Comparison of ENCODE assay signal across 15 mouse cellular contexts in genomic region chr11:63545516-63545915, GRCm38 (mm10).
A peak's percentile ranks its signal among the peaks of the same experiment; 100 is the strongest.
DNase-seq lines count a peak whose midpoint lies in the region; ATAC-seq lines count a peak whose summit lies in the region.
"Had no signal": no experiment of that assay in that cellular context is flagged by ENCODE, and none has a peak within 500 bp of the region (broad histone marks: within the 10 kb centered on the region; RNA-seq: fewer than 3 reads in every experiment).

No protein-coding gene starts in this region.

- DNase-seq in midbrain, embryonic 14.5 days = peak; percentile 25
- DNase-seq in embryonic facial prominence, embryonic 14.5 days (ENCODE audit: low spot score) = peak; percentile 92
- no peak for DNase-seq in liver, embryonic 11.5 days (ENCODE audit: low spot score)
- no peak for DNase-seq in heart, postnatal 25 days (ENCODE audit: low spot score)
- DNase-seq in adrenal gland, adult 8-10 months = no peak
- DNase-seq: adrenal gland, postnatal 36 days; B cell, adult 2 months; cerebellum, adult 9-10 months; lung, postnatal 14 days had no signal

- H3K27me3 ChIP-seq in forebrain, embryonic 16.5 days (replicated peaks; ENCODE audit: control insufficient read depth, insufficient read depth, low read length) = no peaks in the 10 kb centered on the region
- no peaks in the 10 kb centered on the region for H3K27me3 ChIP-seq in forebrain, embryonic 13.5 days
- H3K27me3 ChIP-seq in midbrain, embryonic 14.5 days (ENCODE audit: control insufficient read depth, insufficient read depth, low read length) = no peaks in the 10 kb centered on the region
- no peaks in the 10 kb centered on the region for H3K27me3 ChIP-seq in midbrain, embryonic 16.5 days (ENCODE audit: control insufficient read depth, insufficient read depth, low read depth, low read length)
- H3K27me3 ChIP-seq in embryonic facial prominence, embryonic 14.5 days (replicated peaks; ENCODE audit: control insufficient read depth, insufficient read depth, low read length) = no peaks in the 10 kb centered on the region
- H3K27me3 ChIP-seq in liver, embryonic 11.5 days (replicated peaks; ENCODE audit: control insufficient read depth, insufficient read depth, low read length) = no peaks in the 10 kb centered on the region

- no peak overlapping the region for H3K4me3 ChIP-seq in forebrain, embryonic 16.5 days (replicated peaks; ENCODE audit: low read length)
- no peak overlapping the region for H3K4me3 ChIP-seq in forebrain, embryonic 13.5 days
- H3K4me3 ChIP-seq in midbrain, embryonic 14.5 days (replicated peaks; ENCODE audit: low read depth, low read length) = no peak overlapping the region
- no peak overlapping the region for H3K4me3 ChIP-seq in midbrain, embryonic 16.5 days (ENCODE audit: low read depth, low read length)
- H3K4me3 ChIP-seq in embryonic facial prominence, embryonic 14.5 days (ENCODE audit: low read depth, low read length) = no peak overlapping the region
- H3K4me3 ChIP-seq in liver, embryonic 11.5 days (ENCODE audit: low read depth, low read length) = no peak overlapping the region
- H3K4me3 ChIP-seq: kidney, embryonic 15.5 days; left cerebral cortex, adult 2 months; myocyte had no signal

- 14% methylated on average over 7 of the region's 7 CpGs for WGBS in forebrain, embryonic 16.5 days
- 22% methylated on average over 7 of the region's 7 CpGs for WGBS in forebrain, embryonic 13.5 days
- WGBS in midbrain, embryonic 14.5 days = 47% methylated on average over 7 of the region's 7 CpGs
- 32% methylated on average over 7 of the region's 7 CpGs for WGBS in midbrain, embryonic 16.5 days
- WGBS in embryonic facial prominence, embryonic 14.5 days = 7% methylated on average over 7 of the region's 7 CpGs
- WGBS in liver, embryonic 11.5 days = 19% methylated on average over 7 of the region's 7 CpGs

- H3K4me2 ChIP-seq in forebrain, embryonic 16.5 days (ENCODE audit: low read length) = no peak overlapping the region
- H3K4me2 ChIP-seq in forebrain, embryonic 13.5 days = no peak overlapping the region
- H3K4me2 ChIP-seq in midbrain, embryonic 14.5 days (ENCODE audit: low read length) = no peak overlapping the region
- no peak overlapping the region for H3K4me2 ChIP-seq in midbrain, embryonic 16.5 days (ENCODE audit: low read length)
- H3K4me2 ChIP-seq in embryonic facial prominence, embryonic 14.5 days (ENCODE audit: low read depth, low read length) = peak overlapping the region; percentile 16; the same call in 1 of the 2 replicates
- no peak overlapping the region for H3K4me2 ChIP-seq in liver, embryonic 11.5 days
- H3K4me2 ChIP-seq: kidney, embryonic 15.5 days had no signal

- intact Hi-C loops in heart, postnatal 25 days (cut with DNase I) = no loop called here

- no peaks in the 10 kb centered on the region for H3K36me3 ChIP-seq in forebrain, embryonic 16.5 days (ENCODE audit: control insufficient read depth, insufficient read depth)
- no peaks in the 10 kb centered on the region for H3K36me3 ChIP-seq in forebrain, embryonic 13.5 days (ENCODE audit: poor library complexity, severe bottlenecking)
- no peaks in the 10 kb centered on the region for H3K36me3 ChIP-seq in midbrain, embryonic 14.5 days (ENCODE audit: control insufficient read depth, insufficient read depth, low read length)
- no peaks in the 10 kb centered on the region for H3K36me3 ChIP-seq in midbrain, embryonic 16.5 days (ENCODE audit: control insufficient read depth, insufficient read depth, low read length)
- no peaks in the 10 kb centered on the region for H3K36me3 ChIP-seq in embryonic facial prominence, embryonic 14.5 days (ENCODE audit: control insufficient read depth, insufficient read depth, low read length)
- H3K36me3 ChIP-seq in liver, embryonic 11.5 days (ENCODE audit: control insufficient read depth, insufficient read depth, low read length) = no peaks in the 10 kb centered on the region
- H3K36me3 ChIP-seq: kidney, embryonic 15.5 days had no signal

- peak; percentile 72 for ATAC-seq in forebrain, embryonic 16.5 days
- ATAC-seq in forebrain, embryonic 13.5 days = no peak
- ATAC-seq in midbrain, embryonic 14.5 days (ENCODE audit: low FRiP score, low TSS enrichment) = no peak
- ATAC-seq in midbrain, embryonic 16.5 days = no peak
- ATAC-seq in embryonic facial prominence, embryonic 14.5 days (ENCODE audit: low read depth) = peak; percentile 81
- no peak for ATAC-seq in liver, embryonic 11.5 days (replicated peaks; ENCODE audit: low FRiP score)

- no peak overlapping the region for H3K9ac ChIP-seq in forebrain, embryonic 16.5 days (replicated peaks; ENCODE audit: low read depth, low read length)
- H3K9ac ChIP-seq in forebrain, embryonic 13.5 days = no peak overlapping the region
- no peak overlapping the region for H3K9ac ChIP-seq in midbrain, embryonic 14.5 days (replicated peaks; ENCODE audit: low read length)
- H3K9ac ChIP-seq in midbrain, embryonic 16.5 days (ENCODE audit: low read depth, low read length) = no peak overlapping the region
- no peak overlapping the region for H3K9ac ChIP-seq in embryonic facial prominence, embryonic 14.5 days (ENCODE audit: low read depth, low read length)
- H3K9ac ChIP-seq in liver, embryonic 11.5 days (ENCODE audit: low read depth, low read length) = no peak overlapping the region
- H3K9ac ChIP-seq: kidney, embryonic 15.5 days had no signal

- peaks cover 9% of the 10 kb centered on the region; the same call in 1 of the 2 replicates for H3K4me1 ChIP-seq in forebrain, embryonic 16.5 days (replicated peaks; ENCODE audit: control insufficient read depth, insufficient read depth, low read length)
- H3K4me1 ChIP-seq in forebrain, embryonic 13.5 days = peaks cover 12% of the 10 kb centered on the region
- H3K4me1 ChIP-seq in midbrain, embryonic 14.5 days (ENCODE audit: control insufficient read depth, insufficient read depth, low read length) = no peaks in the 10 kb centered on the region
- no peaks in the 10 kb centered on the region for H3K4me1 ChIP-seq in midbrain, embryonic 16.5 days (ENCODE audit: control insufficient read depth, insufficient read depth, low read length)
- H3K4me1 ChIP-seq in embryonic facial prominence, embryonic 14.5 days (ENCODE audit: control insufficient read depth, insufficient read depth, low read length) = peaks cover 16% of the 10 kb centered on the region
- no peaks in the 10 kb centered on the region for H3K4me1 ChIP-seq in liver, embryonic 11.5 days (replicated peaks; ENCODE audit: control insufficient read depth, insufficient read depth, low read length)

- H3K9me3 ChIP-seq in forebrain, embryonic 16.5 days (ENCODE audit: control insufficient read depth, low read length) = no peaks in the 10 kb centered on the region
- H3K9me3 ChIP-seq in forebrain, embryonic 13.5 days (replicated peaks) = no peaks in the 10 kb centered on the region
- H3K9me3 ChIP-seq in midbrain, embryonic 14.5 days (ENCODE audit: control insufficient read depth, low read length) = no peaks in the 10 kb centered on the region
- H3K9me3 ChIP-seq in midbrain, embryonic 16.5 days (replicated peaks; ENCODE audit: control insufficient read depth, low read length, poor library complexity, severe bottlenecking) = no peaks in the 10 kb centered on the region
- no peaks in the 10 kb centered on the region for H3K9me3 ChIP-seq in embryonic facial prominence, embryonic 14.5 days (ENCODE audit: control insufficient read depth, low read length)
- no peaks in the 10 kb centered on the region; the same call in 1 of the 2 replicates for H3K9me3 ChIP-seq in liver, embryonic 11.5 days (ENCODE audit: control insufficient read depth, low read length)
- H3K9me3 ChIP-seq: kidney, embryonic 15.5 days had no signal

- H3K27ac ChIP-seq in forebrain, embryonic 16.5 days (ENCODE audit: low read length) = no peak overlapping the region
- no peak overlapping the region for H3K27ac ChIP-seq in forebrain, embryonic 13.5 days
- no peak overlapping the region for H3K27ac ChIP-seq in midbrain, embryonic 14.5 days (replicated peaks; ENCODE audit: low read depth, low read length)
- no peak overlapping the region for H3K27ac ChIP-seq in midbrain, embryonic 16.5 days (ENCODE audit: low read length)
- peak overlapping the region; percentile 63 for H3K27ac ChIP-seq in embryonic facial prominence, embryonic 14.5 days (replicated peaks; ENCODE audit: low read depth, low read length)
- H3K27ac ChIP-seq in liver, embryonic 11.5 days (ENCODE audit: low read depth, low read length) = peak overlapping the region; percentile 21
- H3K27ac ChIP-seq: kidney, embryonic 15.5 days; left cerebral cortex, adult 2 months had no signal

Comparison
In these comparisons a context has a peak if more than half of its experiments do, and no peak if none do; other contexts are left out.
1. ATAC-seq: peak in forebrain, embryonic 16.5 days (single experiment) and embryonic facial prominence, embryonic 14.5 days (single experiment); none in forebrain, embryonic 13.5 days (single experiment), midbrain, embryonic 14.5 days (single experiment), midbrain, embryonic 16.5 days (single experiment) and liver, embryonic 11.5 days (single experiment).
2. H3K27ac ChIP-seq: peak in embryonic facial prominence, embryonic 14.5 days (single experiment) and liver, embryonic 11.5 days (single experiment); none in forebrain, embryonic 16.5 days (single experiment), forebrain, embryonic 13.5 days (single experiment), midbrain, embryonic 14.5 days (single experiment) and midbrain, embryonic 16.5 days (single experiment).
3. DNase-seq: peak in midbrain, embryonic 14.5 days (single experiment) and embryonic facial prominence, embryonic 14.5 days (single experiment); none in liver, embryonic 11.5 days (single experiment), heart, postnatal 25 days (single experiment) and adrenal gland, adult 8-10 months (single experiment).